Mouse (Mus musculus): ENCODE measurements around the gene Sf1. TPM values are rescaled to one million over a fixed set of nuclear protein-coding genes. Genes with fewer than 3 reads are reported as not detected.

Gene Sf1
- polyA plus RNA-seq, 1 experiment from 2014 or later, result 275 TPM

GRCm38 (mm10) chr19:6331178-6331577, 32.3 kb upstream of the Sf1 start:
- Histone ChIP-seq H3K4me1 (replicated peaks; ENCODE audit: control insufficient read depth, insufficient read depth, low read length) (peaks cover 7% of the 10 kb centered on the region; the same call in 1 of the 2 replicates), H3K27ac (ENCODE audit: low read depth, low read length) (no peak overlapping the region), H3K36me3 (ENCODE audit: control insufficient read depth, insufficient read depth, low read length) (no peaks in the 10 kb centered on the region), H3K4me3 (ENCODE audit: low read depth, low read length) (no peak overlapping the region), H3K4me2 (ENCODE audit: low read depth, low read length, severe bottlenecking) (no peak overlapping the region), H3K27me3 (ENCODE audit: control insufficient read depth, insufficient read depth, low read length) (no peaks in the 10 kb centered on the region), H3K9me3 (ENCODE audit: control insufficient read depth, low read length) (no peaks in the 10 kb centered on the region), H3K9ac (ENCODE audit: low read length) (no peak overlapping the region)
- DNase-seq (ENCODE audit: low spot score) (no peak), ATAC-seq (replicated peaks; ENCODE audit: low FRiP score) (no peak)
- 76% methylated on average over 5 of the region's 5 CpGs for WGBS

- no peaks in the 10 kb centered on the region for H3K27me3 ChIP-seq (ENCODE audit: control insufficient read depth, insufficient read depth, low read length)
- H3K4me3 ChIP-seq (ENCODE audit: low read depth, low read length), result no peak overlapping the region
- ATAC-seq (replicated peaks; ENCODE audit: low FRiP score) (no peak), DNase-seq (ENCODE audit: low spot score) (peak; percentile 69)
- peak overlapping the region; percentile 34 for H3K4me2 ChIP-seq (ENCODE audit: low read depth, low read length, severe bottlenecking)
- no peaks in the 10 kb centered on the region for H3K36me3 ChIP-seq (ENCODE audit: control insufficient read depth, insufficient read depth, low read length)
- 25% methylated on average over 13 of the region's 13 CpGs for WGBS
- peaks cover 14% of the 10 kb centered on the region for H3K4me1 ChIP-seq (replicated peaks; ENCODE audit: control insufficient read depth, insufficient read depth, low read length)
- H3K27ac ChIP-seq (ENCODE audit: low read depth, low read length), result no peak overlapping the region
- no peaks in the 10 kb centered on the region for H3K9me3 ChIP-seq (ENCODE audit: control insufficient read depth, low read length)
- peak overlapping the region; percentile 23; the same call in 1 of the 2 replicates for H3K9ac ChIP-seq (ENCODE audit: low read length)
Measured at GRCm38 (mm10) chr19:6331719-6332516, 31.6 kb upstream of the Sf1 start.

- Histone ChIP-seq H3K9me3 (ENCODE audit: control insufficient read depth, low read length) (no peaks in the 10 kb centered on the region), H3K36me3 (ENCODE audit: control insufficient read depth, insufficient read depth, low read length) (peaks cover 4% of the 10 kb centered on the region; the same call in 1 of the 2 replicates), H3K27me3 (ENCODE audit: control insufficient read depth, insufficient read depth, low read length) (no peaks in the 10 kb centered on the region), H3K27ac (ENCODE audit: low read depth, low read length) (peak overlapping the region; percentile 69), H3K9ac (ENCODE audit: low read length) (peak overlapping the region; percentile 50; the same call in 1 of the 2 replicates), H3K4me1 (replicated peaks; ENCODE audit: control insufficient read depth, insufficient read depth, low read length) (peaks cover 14% of the 10 kb centered on the region), H3K4me2 (ENCODE audit: low read depth, low read length, severe bottlenecking) (peak overlapping the region; percentile 98), H3K4me3 (ENCODE audit: low read depth, low read length) (peak overlapping the region; percentile 88; the same call in 1 of the 2 replicates)
- 69% methylated on average over 9 of the region's 9 CpGs for WGBS
- 0 out of 2 replicates have a peak, but pooled peaks have one; percentile 4 for ATAC-seq (replicated peaks; ENCODE audit: low FRiP score)
- no peak for DNase-seq (ENCODE audit: low spot score)
Measured at GRCm38 (mm10) chr19:6333761-6334595, 29.5 kb upstream of the Sf1 start.

GRCm38 (mm10) chr19:6334673-6335457, 28.6 kb upstream of the Sf1 start, which contains the start of gene Men1:
Gene Men1, plus strand, starts transcription at chr19:6334979.
- peak within 1 kb of the TSS; percentile 88 for H3K4me3 ChIP-seq (ENCODE audit: low read depth, low read length)
- ATAC-seq (replicated peaks; ENCODE audit: low FRiP score) (peak; percentile 93), DNase-seq (ENCODE audit: low spot score) (peak; percentile 96)
- H3K4me2 ChIP-seq (ENCODE audit: low read depth, low read length, severe bottlenecking), result peak within 1 kb of the TSS; percentile 98
- H3K4me1 ChIP-seq (replicated peaks; ENCODE audit: control insufficient read depth, insufficient read depth, low read length), result peaks cover 14% of the 10 kb centered on the region
- H3K27me3 ChIP-seq (ENCODE audit: control insufficient read depth, insufficient read depth, low read length), result no peaks in the 10 kb centered on the region
- peak within 1 kb of the TSS; percentile 69 for H3K27ac ChIP-seq (ENCODE audit: low read depth, low read length)
- peak within 1 kb of the TSS; percentile 85 for H3K9ac ChIP-seq (ENCODE audit: low read length)
- under 1% methylated on average over 42 of the region's 43 CpGs for WGBS
- H3K36me3 ChIP-seq (ENCODE audit: control insufficient read depth, insufficient read depth, low read length), result peaks cover 4% of the 10 kb centered on the region; the same call in 1 of the 2 replicates
- no peaks in the 10 kb centered on the region for H3K9me3 ChIP-seq (ENCODE audit: control insufficient read depth, low read length)

GRCm38 (mm10) chr19:6335458-6335827, 28.0 kb upstream of the Sf1 start:
- no peaks in the 10 kb centered on the region for H3K9me3 ChIP-seq (ENCODE audit: control insufficient read depth, low read length)
- ATAC-seq (replicated peaks; ENCODE audit: low FRiP score), result 0 out of 2 replicates have a peak, but pooled peaks have one; percentile 1
- H3K4me2 ChIP-seq (ENCODE audit: low read depth, low read length, severe bottlenecking), result peak overlapping the region; percentile 98
- H3K4me1 ChIP-seq (replicated peaks; ENCODE audit: control insufficient read depth, insufficient read depth, low read length), result peaks cover 14% of the 10 kb centered on the region
- peak overlapping the region; percentile 88 for H3K4me3 ChIP-seq (ENCODE audit: low read depth, low read length)
- no peaks in the 10 kb centered on the region for H3K27me3 ChIP-seq (ENCODE audit: control insufficient read depth, insufficient read depth, low read length)
- H3K36me3 ChIP-seq (ENCODE audit: control insufficient read depth, insufficient read depth, low read length), result peaks cover 4% of the 10 kb centered on the region; the same call in 1 of the 2 replicates
- 0% methylated on average over 25 of the region's 25 CpGs for WGBS
- peak; percentile 68 for DNase-seq (ENCODE audit: low spot score)
- peak overlapping the region; percentile 8; the same call in 1 of the 2 replicates for H3K27ac ChIP-seq (ENCODE audit: low read depth, low read length)
- peak overlapping the region; percentile 85 for H3K9ac ChIP-seq (ENCODE audit: low read length)

GRCm38 (mm10) chr19:6336920-6337319, 26.6 kb upstream of the Sf1 start:
- H3K9me3 ChIP-seq (ENCODE audit: control insufficient read depth, low read length), result no peaks in the 10 kb centered on the region
- no peaks in the 10 kb centered on the region for H3K27me3 ChIP-seq (ENCODE audit: control insufficient read depth, insufficient read depth, low read length)
- ATAC-seq (replicated peaks; ENCODE audit: low FRiP score) (no peak), DNase-seq (ENCODE audit: low spot score) (no peak)
- H3K9ac ChIP-seq (ENCODE audit: low read length), result peak overlapping the region; percentile 35; the same call in 1 of the 2 replicates
- H3K27ac ChIP-seq (ENCODE audit: low read depth, low read length), result no peak overlapping the region
- H3K4me2 ChIP-seq (ENCODE audit: low read depth, low read length, severe bottlenecking), result no peak overlapping the region
- 96% methylated on average over 10 of the region's 10 CpGs for WGBS
- peaks cover 4% of the 10 kb centered on the region; the same call in 1 of the 2 replicates for H3K36me3 ChIP-seq (ENCODE audit: control insufficient read depth, insufficient read depth, low read length)
- H3K4me3 ChIP-seq (ENCODE audit: low read depth, low read length), result no peak overlapping the region
- peaks cover 14% of the 10 kb centered on the region for H3K4me1 ChIP-seq (replicated peaks; ENCODE audit: control insufficient read depth, insufficient read depth, low read length)

GRCm38 (mm10) chr19:6338171-6338570, 25.3 kb upstream of the Sf1 start:
- Histone ChIP-seq H3K27ac (ENCODE audit: low read depth, low read length) (no peak overlapping the region), H3K4me2 (ENCODE audit: low read depth, low read length, severe bottlenecking) (no peak overlapping the region), H3K9ac (ENCODE audit: low read length) (no peak overlapping the region), H3K4me3 (ENCODE audit: low read depth, low read length) (no peak overlapping the region), H3K4me1 (replicated peaks; ENCODE audit: control insufficient read depth, insufficient read depth, low read length) (peaks cover 14% of the 10 kb centered on the region), H3K36me3 (ENCODE audit: control insufficient read depth, insufficient read depth, low read length) (peaks cover 4% of the 10 kb centered on the region; the same call in 1 of the 2 replicates), H3K9me3 (ENCODE audit: control insufficient read depth, low read length) (no peaks in the 10 kb centered on the region), H3K27me3 (ENCODE audit: control insufficient read depth, insufficient read depth, low read length) (no peaks in the 10 kb centered on the region)
- no peak for DNase-seq (ENCODE audit: low spot score)
- no peak for ATAC-seq (replicated peaks; ENCODE audit: low FRiP score)
- WGBS, result 96% methylated on average over 7 of the region's 7 CpGs

GRCm38 (mm10) chr19:6338716-6339115, 24.8 kb upstream of the Sf1 start:
- Histone ChIP-seq H3K4me3 (ENCODE audit: low read depth, low read length) (no peak overlapping the region), H3K4me1 (replicated peaks; ENCODE audit: control insufficient read depth, insufficient read depth, low read length) (peaks cover 14% of the 10 kb centered on the region), H3K9me3 (ENCODE audit: control insufficient read depth, low read length) (no peaks in the 10 kb centered on the region), H3K4me2 (ENCODE audit: low read depth, low read length, severe bottlenecking) (no peak overlapping the region), H3K36me3 (ENCODE audit: control insufficient read depth, insufficient read depth, low read length) (peaks cover 4% of the 10 kb centered on the region; the same call in 1 of the 2 replicates), H3K27me3 (ENCODE audit: control insufficient read depth, insufficient read depth, low read length) (no peaks in the 10 kb centered on the region), H3K9ac (ENCODE audit: low read length) (no peak overlapping the region), H3K27ac (ENCODE audit: low read depth, low read length) (no peak overlapping the region)
- ATAC-seq (replicated peaks; ENCODE audit: low FRiP score) (no peak), DNase-seq (ENCODE audit: low spot score) (no peak)
- 93% methylated on average over 11 of the region's 11 CpGs for WGBS
